Mouse (Mus musculus) MEL (cell line): ENCODE results near the gene Foxn3. TPM values are rescaled to one million over a fixed set of nuclear protein-coding genes. Genes with fewer than 3 reads are reported as not detected.

Experiments
- DNase-seq: peaks from one replicate; pipeline ENCODE4 v3.0.0; 2011; ENCODE audit warnings: low read depth, low spot score
- H3K27ac ChIP-seq: 2 replicates; pipeline ENCODE4 v1.5.1; 2012; ENCODE audit warnings: low read depth, mild to moderate bottlenecking, control low read depth, low read length, moderate library complexity; ENCODE audit not compliant: control insufficient read depth
- H3K27me3 ChIP-seq, 2 experiments: fragments of 150-350 bp in 1 of 2; sonication (generic) in 1 of 2; 2 replicates each; pipeline ENCODE4 v1.6.1; 2012; ENCODE audit warnings: low read length in 2 of 2, mild to moderate bottlenecking in 2 of 2, improper control_type of control experiment in 1 of 2, moderate library complexity in 1 of 2; ENCODE audit not compliant: insufficient read depth in 2 of 2, control insufficient read depth in 1 of 2
- H3K36me3 ChIP-seq, 2 experiments: 2 replicates each; pipeline ENCODE4 v1.6.1; 2012 to 2014; ENCODE audit warnings: low read length in 2 of 2, improper control_type of control experiment in 1 of 2, inconsistent platforms in 1 of 2, mild to moderate bottlenecking in 1 of 2; ENCODE audit not compliant: insufficient read depth in 2 of 2, control insufficient read depth in 1 of 2
- H3K4me1 ChIP-seq, 2 experiments: fragments of 150-350 bp in 1 of 2; sonication (generic) in 1 of 2; 2 replicates each; pipeline ENCODE4 v1.6.1; 2012; ENCODE audit warnings: low read length in 2 of 2, improper control_type of control experiment in 1 of 2, mild to moderate bottlenecking in 1 of 2; ENCODE audit not compliant: insufficient read depth in 2 of 2, control insufficient read depth in 1 of 2
- H3K4me3 ChIP-seq, 2 experiments: fragments of 150-350 bp in 1 of 2; sonication (generic) in 1 of 2; 2 replicates each; pipeline ENCODE4 v1.5.1; 2012; ENCODE audit warnings: low read depth in 2 of 2, low read length in 2 of 2, mild to moderate bottlenecking in 2 of 2, moderate library complexity in 2 of 2, control low read depth in 1 of 2, improper control_type of control experiment in 1 of 2; ENCODE audit not compliant: control insufficient read depth in 1 of 2, insufficient read depth in 1 of 2
- H3K79me2 ChIP-seq: 2 replicates; pipeline ENCODE4 v1.6.1; 2012; ENCODE audit warnings: mild to moderate bottlenecking, low read length, moderate library complexity; ENCODE audit not compliant: control insufficient read depth, poor library complexity, insufficient read depth
- H3K9ac ChIP-seq: 2 replicates; pipeline ENCODE4 v1.6.1; 2012; ENCODE audit warnings: low read depth, mild to moderate bottlenecking, control low read depth, low read length, moderate library complexity; ENCODE audit not compliant: control insufficient read depth, poor library complexity, severe bottlenecking
- H3K9me3 ChIP-seq: fragments of 150-350 bp; sonication (generic); replicated peaks from 2 replicates; pipeline ENCODE4 v1.6.1; 2012; ENCODE audit warnings: mild to moderate bottlenecking, low read length, improper control_type of control experiment, moderate library complexity; ENCODE audit not compliant: insufficient read depth
- CHD2 ChIP-seq: IDR thresholded peaks from 2 replicates; pipeline ENCODE4 v1.6.1; 2011; ENCODE audit warnings: low read length, improper control_type of control experiment
- CTCF ChIP-seq, 3 experiments: IDR thresholded peaks in 2 of 3; conservative IDR thresholded peaks in 1 of 3; 2 replicates each; pipeline ENCODE4 v1.5.1; 2011 to 2012; ENCODE audit warnings: low read length in 3 of 3, low read depth in 2 of 3, mild to moderate bottlenecking in 2 of 3, improper control_type of control experiment in 1 of 3, inconsistent platforms in 1 of 3, mixed read lengths in 1 of 3, moderate library complexity in 1 of 3; ENCODE audit not compliant: control insufficient read depth in 1 of 3, insufficient read depth in 1 of 3, poor library complexity in 1 of 3, severe bottlenecking in 1 of 3
- ETS1 ChIP-seq: IDR thresholded peaks from 2 replicates; pipeline ENCODE4 v1.6.1; 2012; ENCODE audit warnings: low read depth, mild to moderate bottlenecking, inconsistent platforms, low read length, improper control_type of control experiment, moderate library complexity
- GATA1 ChIP-seq: IDR thresholded peaks from 2 replicates; pipeline ENCODE4 v1.6.1; 2011; ENCODE audit warnings: low read depth, low read length, improper control_type of control experiment
- KAT2A ChIP-seq: conservative IDR thresholded peaks from 2 replicates; pipeline ENCODE4 v1.6.1; 2012; ENCODE audit warnings: low read depth, low read length, improper control_type of control experiment, inconsistent platforms
- MAX ChIP-seq: IDR thresholded peaks from 2 replicates; pipeline ENCODE4 v1.6.1; 2011; ENCODE audit warnings: low read length, improper control_type of control experiment
- MAZ ChIP-seq: IDR thresholded peaks from 2 replicates; pipeline ENCODE4 v1.6.1; 2012; ENCODE audit warnings: low read depth, mild to moderate bottlenecking, inconsistent platforms, low read length, improper control_type of control experiment
- MYB ChIP-seq: IDR thresholded peaks from 2 replicates; pipeline ENCODE4 v1.6.1; 2011; ENCODE audit warnings: mild to moderate bottlenecking, low read depth, low read length, improper control_type of control experiment
- POLR2AphosphoS2 ChIP-seq: IDR thresholded peaks from 2 replicates; pipeline ENCODE4 v1.6.1; 2011; ENCODE audit warnings: low read length, improper control_type of control experiment
- RAD21 ChIP-seq: IDR thresholded peaks from 2 replicates; pipeline ENCODE4 v1.6.1; 2011; ENCODE audit warnings: mild to moderate bottlenecking, low read depth, low read length, improper control_type of control experiment
- RCOR1 ChIP-seq: IDR thresholded peaks from 2 replicates; pipeline ENCODE4 v1.6.1; 2012; ENCODE audit warnings: low read depth, mild to moderate bottlenecking, inconsistent platforms, low read length, improper control_type of control experiment
- SMC3 ChIP-seq: IDR thresholded peaks from 2 replicates; pipeline ENCODE4 v1.6.1; 2011; ENCODE audit warnings: low read depth, low read length, improper control_type of control experiment
- TBP ChIP-seq: IDR thresholded peaks from 2 replicates; pipeline ENCODE4 v1.8.0; 2011; ENCODE audit warnings: low read depth, low read length, improper control_type of control experiment
- UBTF ChIP-seq: IDR thresholded peaks from 2 replicates; pipeline ENCODE4 v1.6.1; 2012; ENCODE audit warnings: low read depth, mild to moderate bottlenecking, inconsistent platforms, low read length, improper control_type of control experiment, moderate library complexity, borderline replicate concordance; ENCODE audit not compliant: insufficient read depth
- USF1 ChIP-seq: IDR thresholded peaks from 2 replicates; pipeline ENCODE4 v1.6.1; 2014; ENCODE audit warnings: low read depth, mild to moderate bottlenecking, inconsistent platforms, low read length, improper control_type of control experiment, moderate library complexity
- ZKSCAN1 ChIP-seq: IDR thresholded peaks from 2 replicates; pipeline ENCODE4 v1.6.1; 2012; ENCODE audit warnings: low read depth, mild to moderate bottlenecking, inconsistent platforms, low read length, improper control_type of control experiment, moderate library complexity
- ZMIZ1 ChIP-seq: IDR thresholded peaks from 2 replicates; pipeline ENCODE4 v1.6.1; 2012; ENCODE audit warnings: low read depth, mild to moderate bottlenecking, inconsistent platforms, low read length, improper control_type of control experiment, moderate library complexity
- ZNF384 ChIP-seq: IDR thresholded peaks from 2 replicates; pipeline ENCODE4 v1.6.1; 2012; ENCODE audit warnings: low read depth, mild to moderate bottlenecking, inconsistent platforms, low read length, improper control_type of control experiment
- polyA plus RNA-seq, 2 experiments: library from polyadenylated mRNA; stranded (reverse) in 1 of 2; unstranded in 1 of 2; fragments of >175 nt in 1 of 2; fragments of >200 nt in 1 of 2; gene quantifications; 2 replicates each; pipeline versions ENCODE4 v1.2.1 to v1.2.4; 2012; ENCODE audit warnings: low replicate concordance in 2 of 2, low read depth in 1 of 2; ENCODE audit not compliant: insufficient read length in 2 of 2, insufficient read depth in 1 of 2, missing spikeins in 1 of 2
- total RNA-seq: library from RNA; depleted of rRNA; stranded (reverse); fragments of 300-350 nt; gene quantifications from 2 replicates; pipeline ENCODE4 v1.2.3, GENCODE M21; 2012

Gene Foxn3
- total and polyA plus RNA-seq, 3 experiments = 15.5 to 22.8 TPM; not detected in 1

GRCm38 (mm10) chr12:99466426-99466825 is 97.0 kb downstream of the Foxn3 start:
- Histone ChIP-seq H3K4me3 (no peak overlapping the region), H3K36me3 (peaks cover 0 to 9% of the 10 kb centered on the region in 2 experiments), H3K27me3 (no peaks in the 10 kb centered on the region), H3K9ac (no peak overlapping the region), H3K9me3 (no peaks in the 10 kb centered on the region), H3K79me2 (no peaks in the 10 kb centered on the region), H3K4me1 (peaks cover 6 to 14% of the 10 kb centered on the region in 2 experiments), H3K27ac (no peak overlapping the region)
- TF ChIP-seq ZNF384 (no peak), TBP (no peak), ZMIZ1 (no peak), MAX (no peak), MYB (no peak), USF1 (no peak), CHD2 (no peak), GATA1 (no peak), KAT2A (no peak), RCOR1 (no peak)
- TF ChIP-seq, all 39 proteins: peak for 0
- no peak for DNase-seq

GRCm38 (mm10) chr12:99464291-99464690 is 99.1 kb downstream of the Foxn3 start:
- Histone ChIP-seq H3K27me3 (no peaks in the 10 kb centered on the region), H3K36me3 (peaks cover 0 to 9% of the 10 kb centered on the region in 2 experiments; a peak in 3 of 4 replicates), H3K79me2 (no peaks in the 10 kb centered on the region), H3K9me3 (no peaks in the 10 kb centered on the region), H3K4me1 (peaks cover 6 to 14% of the 10 kb centered on the region in 2 experiments), H3K9ac (no peak overlapping the region), H3K27ac (no peak overlapping the region), H3K4me3 (no peak overlapping the region)
- DNase-seq = no peak
- no peak for TF ChIP-seq MAX
- TF ChIP-seq GATA1 = no peak
- no peak for TF ChIP-seq ETS1
- TF ChIP-seq ZKSCAN1 = no peak
- TF ChIP-seq MAZ = no peak
- TF ChIP-seq RAD21 = no peak
- no peak for TF ChIP-seq SMC3
- no peak for TF ChIP-seq UBTF
- TF ChIP-seq POLR2AphosphoS2 = no peak
- no peak for TF ChIP-seq KAT2A
- TF ChIP-seq CTCF (IDR thresholded peaks at IDR 0.05 in 2 of 3, conservative IDR thresholded peaks at IDR 0.05 in 1 of 3; ENCODE audit: control insufficient read depth in 1 of 3, insufficient read depth in 1 of 3, low read depth in 2 of 3, low read length in 3 of 3, poor library complexity in 1 of 3, severe bottlenecking in 1 of 3) = no peak
